Mouse (Mus musculus): Measurements from ENCODE around the gene Slfn9.
"Not testable (repeated sequence)": the region's sequence is repeated elsewhere in the genome, so short reads cannot be mapped to it uniquely, and the experiment has no call there.

The Slfn9 gene

DNA sequence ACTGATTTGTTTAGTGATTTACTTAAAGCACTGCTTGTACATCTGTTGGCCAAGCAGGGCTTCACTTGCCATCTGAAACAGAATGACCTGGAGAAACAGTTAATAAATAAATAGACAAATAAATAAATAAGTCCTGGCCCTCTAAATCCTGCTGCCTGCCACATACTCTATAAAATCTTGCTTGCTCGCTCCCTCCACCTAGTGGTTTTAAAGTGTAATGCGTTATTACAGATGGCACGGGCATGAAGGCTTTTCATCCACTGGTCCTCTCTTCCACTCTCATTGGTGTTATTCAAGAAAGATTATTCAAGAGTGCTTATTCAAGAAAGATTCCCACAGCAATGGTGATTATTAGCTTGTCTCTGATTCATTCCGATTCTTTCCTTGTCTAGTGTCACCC lies 32.0 kb downstream of the Slfn9 start:
- DNase-seq (ENCODE audit: inconsistent age in 2 of 2, low spot score in 1 of 2), result peak; percentile 29 to 81

GRCm38 (mm10) chr11:82956925-82957324 lies 34.7 kb downstream of the Slfn9 start:
- no peak for DNase-seq (ENCODE audit: inconsistent age in 2 of 2, low spot score in 1 of 2)

- no peak for DNase-seq (ENCODE audit: inconsistent age in 2 of 2, low spot score in 1 of 2)
Measured at GRCm38 (mm10) chr11:82954631-82955030, 37.0 kb downstream of the Slfn9 start.

- DNase-seq (ENCODE audit: inconsistent age in 2 of 2, low spot score in 1 of 2), result peak; percentile 17 to 67
Measured at GRCm38 (mm10) chr11:82952612-82953542, 38.8 kb downstream of the Slfn9 start.

- DNase-seq (ENCODE audit: inconsistent age in 2 of 2, low spot score in 1 of 2), result peak; percentile 61 to 77
Measured at GRCm38 (mm10) chr11:82951865-82952611, 39.6 kb downstream of the Slfn9 start.

DNA sequence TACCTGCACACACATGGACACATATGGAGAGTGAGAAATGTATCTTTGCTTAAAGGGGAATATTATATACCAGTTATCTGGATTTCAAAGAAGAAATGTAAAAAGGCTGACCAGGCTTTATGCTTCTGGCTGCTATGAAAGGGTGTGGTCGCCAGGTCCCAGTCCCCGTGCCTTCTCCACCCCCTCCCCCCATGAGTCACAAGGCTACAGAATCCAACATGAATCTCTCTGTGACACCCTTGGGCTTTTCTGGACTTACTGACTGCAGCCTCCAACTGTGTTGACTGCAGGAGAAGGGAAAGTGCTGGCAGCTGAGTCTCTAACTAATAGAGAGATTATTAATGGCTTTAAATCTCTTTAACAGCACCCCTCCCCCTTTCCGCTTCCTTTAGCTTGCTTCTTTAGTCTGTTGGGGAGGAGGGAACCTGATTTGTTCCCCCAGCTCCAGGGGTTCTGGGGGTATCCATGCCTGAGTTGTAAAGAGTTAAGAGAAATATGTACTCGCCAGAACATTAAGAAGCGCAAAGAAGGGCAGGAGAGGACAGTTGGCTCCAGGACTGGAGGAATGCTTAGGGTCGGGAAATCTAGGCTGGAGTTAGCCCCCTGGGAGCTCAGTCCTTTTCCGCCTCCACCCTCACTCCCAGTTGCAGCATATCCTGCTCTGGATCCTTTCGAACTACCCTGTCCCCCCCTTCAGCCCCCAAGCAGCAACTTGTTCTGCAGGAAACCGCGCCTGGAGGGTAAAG lies 40.7 kb downstream of the Slfn9 start, which contains the start of gene Slfn5:
Slfn5 (plus strand) TSS at position 614 of the 746 bp plus-strand sequence.
- DNase-seq (ENCODE audit: inconsistent age in 2 of 2, low spot score in 1 of 2), result peak; percentile 45 to 69

- peak; percentile 13 to 69 for DNase-seq (ENCODE audit: inconsistent age in 2 of 2, low spot score in 1 of 2)
Measured at GRCm38 (mm10) chr11:82949036-82949435, 42.6 kb downstream of the Slfn9 start.

GRCm38 (mm10) chr11:82947457-82947856 lies 44.2 kb downstream of the Slfn9 start:
- DNase-seq (ENCODE audit: inconsistent age in 2 of 2, low spot score in 1 of 2), result no peak

DNA sequence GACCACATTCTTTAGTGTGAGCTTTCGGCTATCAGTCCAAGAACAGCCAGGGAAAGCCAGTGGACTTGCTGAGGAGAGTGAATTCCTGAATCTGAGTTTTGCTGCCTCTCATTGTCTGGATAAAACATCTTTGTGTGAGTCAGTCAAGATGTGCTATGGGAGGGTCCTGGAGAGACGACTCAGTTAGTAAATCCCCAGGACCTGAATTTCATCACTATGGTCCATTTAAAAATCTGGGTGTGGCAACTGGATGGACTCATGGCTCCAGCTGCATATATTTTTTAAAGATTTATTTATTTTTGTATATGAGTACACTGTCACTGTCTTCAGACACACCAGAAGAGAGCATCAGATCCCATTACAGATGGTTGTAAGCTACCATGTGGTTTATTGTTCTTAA lies 46.0 kb downstream of the Slfn9 start:
- DNase-seq (ENCODE audit: inconsistent age in 2 of 2, low spot score in 1 of 2), result no peak

- DNase-seq (ENCODE audit: inconsistent age in 2 of 2, low spot score in 1 of 2), result no peak
Measured at GRCm38 (mm10) chr11:82943336-82943735, 48.3 kb downstream of the Slfn9 start.

DNA sequence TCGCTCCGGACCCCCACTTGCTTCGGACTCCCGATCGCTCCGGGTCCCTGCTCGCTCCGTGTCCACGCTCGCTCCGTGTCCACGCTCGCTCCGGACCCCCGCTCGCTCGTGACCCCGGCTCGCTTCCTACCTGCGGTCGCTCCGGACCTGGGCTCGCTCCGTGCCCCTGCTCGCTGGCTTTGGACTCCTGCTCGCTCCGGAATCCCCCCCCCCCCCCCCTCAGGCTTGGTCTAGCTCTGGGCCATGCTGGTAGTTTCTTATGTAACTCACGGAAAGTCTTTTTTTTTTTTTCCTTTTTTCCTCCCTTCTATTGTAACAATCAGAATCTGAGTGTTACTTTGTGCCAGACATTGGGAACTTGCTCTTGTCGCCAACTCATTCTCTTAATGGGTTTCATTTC lies 58.4 kb downstream of the Slfn9 start:
- no peak for DNase-seq (ENCODE audit: inconsistent age in 2 of 2, low spot score in 1 of 2)

GRCm38 (mm10) chr11:82931671-82932450 lies 59.8 kb downstream of the Slfn9 start:
- DNase-seq (ENCODE audit: inconsistent age in 2 of 2, low spot score in 1 of 2), result not testable (repeated sequence)

DNA sequence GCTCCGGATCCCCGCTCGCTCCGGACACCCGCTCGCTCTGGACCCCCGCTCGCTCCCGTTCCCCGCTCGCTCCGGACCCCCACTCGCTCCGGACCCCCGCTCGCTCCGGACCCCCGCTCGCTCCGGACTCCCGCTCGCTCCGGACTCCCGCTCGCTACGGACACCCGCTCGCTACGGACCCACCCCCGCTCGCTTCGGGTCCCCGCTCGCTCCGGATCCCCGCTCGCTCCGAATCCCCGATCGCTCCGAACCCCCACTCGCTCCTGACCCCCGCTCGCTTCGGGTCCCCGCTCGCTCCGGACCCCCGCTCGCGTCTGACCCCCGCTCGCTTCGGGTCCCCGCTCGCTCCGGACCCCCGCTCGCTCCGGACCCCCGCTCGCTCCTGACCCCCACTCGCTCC lies 60.5 kb downstream of the Slfn9 start:
- DNase-seq (ENCODE audit: inconsistent age in 2 of 2, low spot score in 1 of 2), result not testable (repeated sequence)

DNA sequence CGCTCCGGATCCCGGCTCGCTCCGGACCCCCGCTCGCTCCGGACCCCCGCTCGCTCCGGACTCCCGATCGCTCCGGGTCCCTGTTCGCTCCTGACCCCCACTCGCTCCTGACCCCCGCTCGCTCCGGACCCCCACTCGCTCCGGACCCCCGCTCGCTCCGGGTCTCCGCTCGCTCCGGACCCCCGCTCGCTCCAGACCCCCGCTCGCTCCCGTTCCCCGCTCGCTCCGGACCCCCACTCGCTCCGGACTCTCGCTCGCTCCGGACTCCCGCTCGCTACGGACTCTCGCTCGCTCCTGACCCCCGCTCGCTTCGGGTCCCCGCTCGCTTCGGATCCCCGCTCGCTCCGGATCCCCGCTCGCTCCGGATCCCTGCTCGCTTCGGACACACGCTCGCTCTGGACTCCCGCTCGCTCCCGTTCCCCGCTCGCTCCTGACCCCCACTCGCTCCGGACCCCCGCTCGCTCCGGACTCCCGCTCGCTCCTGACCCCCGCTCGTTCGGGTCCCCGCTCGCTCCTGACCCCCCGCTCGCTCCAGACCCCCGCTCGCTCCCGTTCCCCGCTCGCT lies 61.2 kb downstream of the Slfn9 start:
- not testable (repeated sequence) for DNase-seq (ENCODE audit: inconsistent age in 2 of 2, low spot score in 1 of 2)

- peak in 1 of 2 experiments; percentile 55 for DNase-seq (ENCODE audit: inconsistent age in 2 of 2, low spot score in 1 of 2)
Measured at GRCm38 (mm10) chr11:82929633-82929950, 62.0 kb downstream of the Slfn9 start.

DNA sequence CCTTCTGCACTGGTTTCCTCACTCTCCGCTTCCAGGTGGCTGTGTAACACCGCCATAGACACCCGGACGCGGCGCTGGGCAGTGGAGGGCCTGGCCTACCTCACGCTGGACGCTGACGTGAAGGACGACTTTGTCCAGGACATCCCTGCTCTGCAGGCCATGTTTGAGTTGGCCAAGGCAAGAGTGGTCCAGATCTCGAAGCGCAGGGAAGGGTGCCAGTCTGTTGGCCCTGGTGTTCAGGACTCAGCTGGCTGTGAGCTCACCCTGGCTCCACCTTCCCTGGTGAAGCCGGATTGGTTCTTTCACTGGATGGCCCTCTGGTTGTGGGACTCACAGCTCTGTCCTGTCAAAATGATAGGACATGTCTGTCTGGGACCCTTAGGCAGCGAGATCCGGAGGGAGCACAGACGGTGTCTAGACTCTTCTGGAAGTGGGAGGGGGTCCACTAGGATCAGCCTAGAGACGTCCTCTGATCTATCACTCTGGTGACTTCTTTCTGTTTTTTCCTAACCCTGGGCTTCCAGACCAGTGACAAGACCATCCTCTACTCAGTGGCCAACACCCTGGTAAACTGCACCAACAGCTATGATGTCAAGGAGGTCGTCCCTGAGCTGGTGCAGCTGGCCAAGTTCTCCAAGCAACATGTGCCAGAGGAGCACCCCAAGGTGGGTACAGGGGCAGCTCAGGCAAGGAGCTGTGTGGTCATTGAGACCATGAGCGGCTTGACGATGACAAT lies 62.6 kb downstream of the Slfn9 start:
- DNase-seq (ENCODE audit: inconsistent age in 2 of 2, low spot score in 1 of 2), result no peak
